Mouse (Mus musculus): Measurements from ENCODE around the gene S100a2.

Gene S100a2

GRCm38 (mm10) chr3:90589947-90590346 is at the start of gene S100a2:
TSS of gene S100a2 (plus strand) at chr3:90590247.
- no peak for DNase-seq (ENCODE audit: low spot score in 2 of 2)

- no peak for DNase-seq (ENCODE audit: low spot score in 2 of 2)
Measured at GRCm38 (mm10) chr3:90540904-90541303, 49.1 kb upstream of the S100a2 start.

GRCm38 (mm10) chr3:90549676-90550420 is 40.2 kb upstream of the S100a2 start:
- no peak for DNase-seq (ENCODE audit: low spot score in 2 of 2)

GRCm38 (mm10) chr3:90550421-90550790 is 39.6 kb upstream of the S100a2 start:
- DNase-seq (ENCODE audit: low spot score in 2 of 2), result no peak

- DNase-seq (ENCODE audit: low spot score in 2 of 2), result no peak
Measured at GRCm38 (mm10) chr3:90552231-90552630, 37.8 kb upstream of the S100a2 start.

- DNase-seq (ENCODE audit: low spot score in 2 of 2), result no peak
Measured at GRCm38 (mm10) chr3:90555954-90556353, 34.1 kb upstream of the S100a2 start.

GRCm38 (mm10) chr3:90560008-90560628 is 29.9 kb upstream of the S100a2 start, which contains the start of gene S100a3:
TSS of gene S100a3 (plus strand) at chr3:90560578.
- DNase-seq (ENCODE audit: low spot score in 2 of 2), result no peak

- DNase-seq (ENCODE audit: low spot score in 2 of 2), result no peak
Measured at GRCm38 (mm10) chr3:90574691-90575090, 15.4 kb upstream of the S100a2 start.

- no peak for DNase-seq (ENCODE audit: low spot score in 2 of 2)
Measured at GRCm38 (mm10) chr3:90575320-90575719, 14.7 kb upstream of the S100a2 start.

GRCm38 (mm10) chr3:90576351-90577001 is 13.6 kb upstream of the S100a2 start:
- DNase-seq (ENCODE audit: low spot score in 2 of 2), result no peak

- DNase-seq (ENCODE audit: low spot score in 2 of 2), result no peak
Measured at GRCm38 (mm10) chr3:90579433-90579832, 10.6 kb upstream of the S100a2 start.

GRCm38 (mm10) chr3:90581141-90581540 is 8.9 kb upstream of the S100a2 start:
- DNase-seq (ENCODE audit: low spot score in 2 of 2), result no peak

GRCm38 (mm10) chr3:90582156-90582555 is 7.9 kb upstream of the S100a2 start:
- no peak for DNase-seq (ENCODE audit: low spot score in 2 of 2)

- DNase-seq (ENCODE audit: low spot score in 2 of 2), result no peak
Measured at GRCm38 (mm10) chr3:90582556-90582955, 7.5 kb upstream of the S100a2 start.

GRCm38 (mm10) chr3:90583893-90584292 is 6.2 kb upstream of the S100a2 start:
- DNase-seq (ENCODE audit: low spot score in 2 of 2), result no peak

GRCm38 (mm10) chr3:90585595-90585994 is 4.5 kb upstream of the S100a2 start:
- peak; percentile 40 to 56 for DNase-seq (ENCODE audit: low spot score in 2 of 2)

- DNase-seq (ENCODE audit: low spot score in 2 of 2), result no peak
Measured at GRCm38 (mm10) chr3:90586016-90586643, 3.9 kb upstream of the S100a2 start.

GRCm38 (mm10) chr3:90586906-90587305 is 3.1 kb upstream of the S100a2 start:
- DNase-seq (ENCODE audit: low spot score in 2 of 2), result peak; percentile 36 to 79

GRCm38 (mm10) chr3:90587361-90588101 is 2.5 kb upstream of the S100a2 start:
- no peak for DNase-seq (ENCODE audit: low spot score in 2 of 2)

- no peak for DNase-seq (ENCODE audit: low spot score in 2 of 2)
Measured at GRCm38 (mm10) chr3:90589390-90589789, 657 bp upstream of the S100a2 start.

GRCm38 (mm10) chr3:90594466-90594865 is 4.4 kb downstream of the S100a2 start:
- no peak for DNase-seq (ENCODE audit: low spot score in 2 of 2)

GRCm38 (mm10) chr3:90595556-90595955 is 5.5 kb downstream of the S100a2 start:
- no peak for DNase-seq (ENCODE audit: low spot score in 2 of 2)
